Mouse (Mus musculus) kidney, adult 9 months (tissue): ENCODE results near the gene Dhdh.
A peak's percentile ranks its signal among the peaks of the same experiment; 100 is the strongest.
"Not testable (repeated sequence)": the region's sequence is repeated elsewhere in the genome, so short reads cannot be mapped to it uniquely, and the experiment has no call there.

Experiments
- DNase-seq: peaks from one replicate; pipeline ENCODE4 v3.0.0; 2022

Dhdh gene

DNA sequence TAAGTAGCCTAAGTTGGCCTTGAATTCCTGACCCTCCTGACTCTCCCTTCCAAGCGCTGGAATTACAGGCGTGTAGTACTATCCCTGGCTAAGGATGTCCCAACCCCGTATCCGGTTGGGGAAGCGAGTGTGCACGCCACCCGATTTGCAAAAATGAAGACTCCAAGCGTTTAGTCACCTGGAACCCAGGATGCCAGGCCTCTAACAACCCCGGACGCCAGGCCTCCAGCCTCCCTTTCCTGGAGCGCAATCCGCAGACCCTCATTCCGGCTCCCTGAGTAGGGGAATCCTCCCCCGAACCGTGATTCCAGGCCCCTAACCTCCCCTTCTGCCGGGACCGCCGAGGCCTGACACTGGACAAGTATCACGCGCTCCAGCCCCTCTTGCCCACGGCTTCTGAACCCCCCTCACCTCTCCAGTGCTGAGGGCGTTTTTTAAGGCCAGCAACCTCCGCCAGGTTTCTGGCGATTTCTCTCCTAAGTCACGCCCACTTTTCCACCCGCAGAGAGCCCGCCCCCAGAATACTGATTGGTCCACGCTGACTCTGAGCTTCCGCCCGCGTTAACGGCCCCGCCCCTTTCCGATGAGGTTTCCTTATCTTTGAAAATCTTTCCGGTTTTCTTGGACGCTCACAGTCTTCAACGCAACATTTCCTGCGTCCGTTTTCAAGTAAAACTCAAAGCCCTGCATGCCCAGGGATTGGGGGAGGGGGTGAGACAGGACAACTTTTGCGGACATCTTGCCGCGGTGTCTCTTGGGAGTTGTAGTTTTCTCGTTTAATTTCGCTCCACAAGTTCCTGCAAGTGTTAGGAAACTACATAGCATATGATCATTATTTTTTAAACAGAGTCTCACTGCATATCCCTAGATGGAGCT lies 21.5 kb upstream of the Dhdh start, which contains the start of gene Nucb1:
Nucb1 (minus strand) TSS at position 495 of the 876 bp plus-strand sequence.
- peak; percentile 97 for DNase-seq

DNA sequence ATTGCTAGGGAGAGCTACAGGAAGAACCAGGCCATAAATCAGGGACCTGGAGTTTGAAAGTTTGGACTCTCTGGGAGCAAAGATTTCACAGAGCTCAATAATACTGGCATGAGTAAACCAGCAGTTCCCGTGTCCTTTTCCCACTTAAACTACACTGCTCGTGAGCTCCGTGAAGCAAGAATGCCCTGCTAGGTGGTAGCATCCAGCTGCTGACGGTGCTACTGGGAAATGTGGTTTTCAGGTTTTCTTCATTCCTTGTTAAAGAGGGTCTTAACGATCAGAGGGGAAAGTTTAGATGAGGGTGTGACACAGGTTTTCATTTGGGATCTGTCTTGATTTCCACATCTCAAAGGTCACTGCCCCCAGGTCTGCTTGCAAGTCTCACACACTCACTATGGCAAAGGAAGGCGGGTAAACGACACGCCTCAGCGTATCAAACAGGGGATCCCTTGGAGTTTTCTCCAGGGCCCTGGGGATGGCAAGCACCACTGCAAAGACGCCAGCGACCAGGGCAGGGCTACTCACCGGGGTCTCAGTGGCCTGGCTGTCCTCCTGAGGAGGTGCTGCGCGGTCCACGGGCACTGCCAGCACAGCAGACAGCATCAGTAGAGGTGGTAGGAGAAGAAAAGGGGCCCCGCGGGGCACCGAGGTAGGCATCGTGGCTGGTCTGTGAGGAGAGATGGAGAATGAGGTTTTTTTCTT lies 20.7 kb upstream of the Dhdh start:
- peak; percentile 26 for DNase-seq

DNA sequence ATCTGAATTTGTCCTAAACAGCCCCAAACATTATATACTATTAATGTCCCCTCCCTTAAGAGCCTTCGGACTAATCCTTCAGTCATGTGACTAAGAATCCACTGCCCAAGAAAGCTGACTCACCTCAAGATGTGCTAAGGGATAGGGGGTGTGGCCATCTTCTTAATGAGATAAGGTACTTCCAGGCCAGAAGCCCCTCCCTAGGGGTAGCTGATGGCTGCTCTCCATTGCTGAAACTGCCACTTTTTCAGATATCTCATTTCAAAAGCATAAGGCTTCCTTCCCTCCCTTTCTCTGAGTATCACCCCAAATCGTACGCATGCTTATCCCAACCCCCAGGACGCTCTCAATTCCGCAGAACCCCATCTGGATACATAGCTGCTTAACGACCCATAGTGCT lies 20.0 kb upstream of the Dhdh start:
- no peak for DNase-seq

DNA sequence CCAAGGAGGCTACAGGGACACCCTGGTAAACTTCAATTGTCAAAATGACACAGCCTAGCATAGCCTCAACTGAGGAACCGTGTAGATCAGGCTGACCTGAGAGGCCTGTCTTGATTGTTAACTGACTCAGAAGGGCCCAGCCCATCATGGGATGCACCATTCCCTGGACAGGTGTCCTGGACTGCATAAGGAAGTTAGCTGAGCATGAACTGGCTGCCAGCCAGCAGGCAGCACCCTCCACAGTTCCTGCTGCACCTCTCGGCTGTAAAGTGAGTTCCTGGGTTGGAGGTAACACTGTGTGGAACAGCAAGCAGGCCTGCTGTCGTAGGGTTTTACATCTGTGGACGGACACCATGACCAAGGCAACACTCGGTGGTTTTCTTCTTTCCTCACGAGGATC lies 19.0 kb upstream of the Dhdh start:
- DNase-seq = peak; percentile 40

DNA sequence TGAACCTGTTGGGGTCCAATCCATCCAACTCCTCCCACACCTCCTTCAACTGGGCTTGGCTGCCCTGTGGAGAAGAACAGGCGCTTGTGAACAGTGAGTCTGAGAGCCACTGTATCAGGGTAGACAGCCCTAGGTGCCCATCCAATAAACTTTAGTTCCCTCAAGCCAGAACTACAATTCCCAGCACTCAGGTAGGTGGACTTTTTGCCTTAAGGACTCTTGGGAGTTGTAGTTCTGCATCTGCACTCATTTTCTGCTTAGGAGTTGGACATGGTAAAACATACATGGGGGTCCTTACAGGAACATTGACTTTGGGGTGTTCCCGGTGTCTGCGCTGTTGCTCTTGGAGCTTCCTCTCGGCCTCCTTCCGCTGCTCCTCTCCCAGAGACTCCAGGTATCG lies 9.8 kb upstream of the Dhdh start:
- no peak for DNase-seq

DNA sequence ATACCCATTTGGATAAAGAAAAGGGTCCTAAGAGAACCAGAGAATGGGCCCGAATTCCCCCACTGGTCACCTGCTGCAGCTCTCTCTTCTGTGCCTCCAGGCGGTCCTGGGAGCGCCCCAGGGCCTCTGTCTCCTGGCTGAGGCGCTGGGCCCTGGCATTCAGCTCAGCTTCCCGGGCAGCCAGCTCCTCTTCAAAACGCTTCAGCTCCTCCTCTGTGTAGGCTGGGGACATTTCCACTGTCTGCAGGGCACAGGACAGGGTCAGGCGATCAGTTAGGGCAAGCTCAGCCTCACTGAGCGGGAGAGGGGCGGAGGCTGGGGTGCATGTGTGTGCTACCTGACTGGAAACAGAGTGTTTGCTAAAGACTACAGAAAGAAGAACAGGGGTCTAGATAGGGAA lies 5.9 kb upstream of the Dhdh start:
- DNase-seq = no peak

DNA sequence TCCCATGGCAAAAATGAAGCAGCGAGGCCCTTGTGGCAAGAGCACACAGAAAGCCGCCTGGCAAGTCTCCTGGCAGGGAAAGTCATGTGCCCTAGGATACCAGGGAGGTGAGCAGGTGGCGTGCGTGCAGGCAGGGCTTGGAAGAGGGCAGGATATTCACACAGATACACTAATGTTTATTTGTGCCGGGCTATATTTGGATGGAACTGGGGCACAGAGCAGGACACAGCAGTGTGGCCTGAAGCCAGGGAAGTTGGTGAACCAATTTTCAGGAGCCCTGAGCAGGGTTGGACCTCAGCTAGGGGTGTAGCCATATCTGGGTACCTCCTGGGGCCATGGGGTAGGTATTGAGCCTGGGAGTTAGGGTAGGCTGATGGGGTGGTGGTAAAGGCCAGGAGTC lies 4.3 kb upstream of the Dhdh start:
- no peak for DNase-seq

DNA sequence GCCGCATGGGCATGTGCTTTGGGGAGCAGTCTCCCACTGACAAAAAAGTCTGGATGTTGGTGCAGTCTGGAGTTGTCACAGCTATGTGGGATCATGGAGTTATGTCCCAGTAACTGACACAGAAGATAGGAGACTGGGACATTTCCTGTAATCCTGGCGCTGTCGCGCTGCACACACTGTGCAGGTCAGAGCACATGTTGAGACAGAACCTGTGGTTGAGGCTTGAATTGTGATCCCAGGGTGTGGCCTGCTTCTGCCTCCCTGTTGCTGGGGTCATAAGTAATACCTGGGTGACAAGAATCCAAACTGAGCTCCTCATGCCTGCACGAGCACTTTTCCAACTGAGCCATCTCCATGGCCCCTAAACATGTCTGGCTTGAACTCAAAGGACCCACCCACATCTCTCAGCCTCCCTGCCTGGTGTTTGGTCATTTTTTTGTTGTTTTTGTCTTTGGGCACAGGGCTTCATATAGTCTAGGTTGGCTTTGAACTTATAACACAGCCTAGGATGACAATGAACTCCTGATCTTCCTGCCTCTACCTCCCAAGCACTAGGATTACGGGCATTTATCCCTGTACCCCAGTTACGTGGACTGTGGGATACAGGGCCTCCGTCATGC lies 3.7 kb upstream of the Dhdh start:
- DNase-seq = no peak

DNA sequence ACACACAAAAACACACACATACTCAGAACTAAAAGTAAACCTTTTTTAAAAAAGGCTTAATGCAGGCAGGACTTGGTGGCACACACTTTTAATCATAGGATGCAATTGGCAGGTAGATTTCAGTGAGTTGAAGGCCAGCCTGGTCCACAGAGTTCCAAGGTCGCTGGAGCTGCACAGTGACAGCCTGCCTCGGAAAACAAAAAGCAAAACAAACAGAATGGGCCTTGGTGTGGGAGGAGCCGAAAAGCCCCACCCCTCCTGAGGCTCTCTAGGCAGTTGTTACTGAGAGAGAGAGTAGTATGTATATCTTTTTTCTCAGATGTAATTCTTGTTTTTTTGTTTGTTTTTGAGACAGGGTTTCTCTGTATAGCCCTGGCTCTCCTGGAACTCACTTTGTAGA lies 2.7 kb upstream of the Dhdh start:
- peak; percentile 54 for DNase-seq

- DNase-seq = no peak
Observed at GRCm38 (mm10) chr7:45490822-45491221, 2.2 kb upstream of the Dhdh start.

DNA sequence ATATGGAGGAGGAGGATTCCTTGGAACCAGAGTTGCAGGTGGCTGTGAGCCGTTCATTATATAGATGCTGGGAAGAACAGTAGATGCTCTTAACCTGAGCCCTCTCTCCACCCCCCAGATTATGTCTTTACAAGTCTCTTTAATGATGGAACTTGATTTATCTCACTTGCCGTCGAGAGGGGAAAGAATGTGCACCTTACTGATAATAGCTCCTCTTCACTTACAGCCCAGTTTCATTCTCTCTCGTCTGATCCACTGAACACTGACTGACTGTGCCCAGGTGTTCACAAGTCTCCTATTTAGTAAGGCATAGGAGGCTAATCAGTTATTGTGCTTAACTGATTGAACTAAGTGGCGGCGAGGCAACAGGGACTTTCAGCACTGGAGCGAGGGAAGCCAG lies 973 bp upstream of the Dhdh start:
- DNase-seq = no peak

DNA sequence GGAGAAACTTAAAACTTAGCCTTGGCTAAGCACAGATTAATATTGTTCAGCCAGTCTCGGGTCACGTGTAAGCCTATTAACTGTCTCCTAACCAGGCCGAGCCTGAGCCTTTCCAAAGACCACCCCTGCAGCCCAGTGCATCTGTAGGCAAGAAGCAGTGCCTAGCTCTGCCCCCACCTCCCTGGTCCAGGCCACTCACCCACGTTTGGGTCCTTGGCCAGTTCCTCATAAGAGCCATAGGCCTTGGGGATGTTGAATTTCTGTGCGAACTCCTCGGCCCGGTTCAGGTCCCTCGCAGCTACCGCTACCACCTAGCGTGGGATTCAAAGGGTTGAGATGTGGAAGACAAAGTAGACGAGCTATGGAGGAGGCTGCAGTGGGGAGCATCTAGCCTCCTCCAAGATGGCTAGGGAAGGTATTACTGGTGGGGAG lies 728 bp downstream of the Dhdh start:
- no peak for DNase-seq

DNA sequence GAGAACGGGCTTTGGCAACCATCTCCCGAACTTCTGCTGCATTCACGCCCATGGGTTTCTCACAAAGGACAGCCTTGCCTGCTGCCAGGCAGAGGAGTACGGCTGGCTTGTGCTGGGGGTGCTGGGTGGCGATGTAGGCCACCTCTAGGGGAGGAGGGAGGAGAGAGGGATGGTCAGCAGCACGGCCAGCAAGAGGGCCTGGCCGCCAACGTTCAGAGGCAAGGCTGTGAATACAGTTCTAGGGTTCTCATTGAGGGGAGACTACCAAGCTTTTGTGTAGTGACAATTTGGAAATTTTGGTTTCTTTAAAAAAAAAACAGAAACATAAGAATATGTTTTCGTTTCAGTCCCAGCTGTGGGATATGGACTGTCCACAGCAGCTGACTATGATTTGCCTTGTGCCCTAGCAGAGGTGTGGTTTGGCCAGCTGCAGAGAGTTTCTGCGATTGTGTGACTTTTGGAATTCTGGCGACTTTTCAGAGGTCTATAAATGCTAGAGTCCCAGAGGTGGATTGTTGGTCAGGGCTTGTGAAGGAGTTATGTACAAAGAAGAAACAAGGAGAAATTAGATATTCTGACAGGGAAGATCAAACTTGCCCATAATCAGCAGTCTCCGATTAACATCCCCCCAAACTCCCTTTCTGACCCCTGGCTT lies 1.7 kb downstream of the Dhdh start, which contains the start of gene Gm45808:
Gm45808 (minus strand) TSS at position 51 of the 655 bp plus-strand sequence.
- no peak for DNase-seq

DNA sequence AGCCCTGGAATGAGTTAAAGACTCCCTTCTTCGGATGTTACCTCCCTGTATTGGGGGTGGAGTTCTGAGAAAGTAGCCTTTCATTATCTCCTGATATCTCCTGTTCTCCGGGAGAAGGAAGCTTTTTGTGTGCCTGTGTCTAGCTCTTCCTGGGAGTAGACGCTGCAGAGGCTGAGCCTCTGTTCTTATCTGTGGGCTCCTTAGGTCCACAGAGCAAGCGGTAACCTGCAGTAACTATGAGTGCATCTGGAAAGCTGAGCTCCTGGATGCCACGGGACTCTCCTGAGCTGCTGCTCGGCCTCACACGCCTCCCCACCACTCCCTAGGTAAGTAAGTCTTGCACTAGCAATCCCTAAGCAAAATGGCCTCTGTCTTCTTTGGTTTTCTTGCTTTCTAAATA lies 2.4 kb downstream of the Dhdh start:
- DNase-seq = no peak

DNA sequence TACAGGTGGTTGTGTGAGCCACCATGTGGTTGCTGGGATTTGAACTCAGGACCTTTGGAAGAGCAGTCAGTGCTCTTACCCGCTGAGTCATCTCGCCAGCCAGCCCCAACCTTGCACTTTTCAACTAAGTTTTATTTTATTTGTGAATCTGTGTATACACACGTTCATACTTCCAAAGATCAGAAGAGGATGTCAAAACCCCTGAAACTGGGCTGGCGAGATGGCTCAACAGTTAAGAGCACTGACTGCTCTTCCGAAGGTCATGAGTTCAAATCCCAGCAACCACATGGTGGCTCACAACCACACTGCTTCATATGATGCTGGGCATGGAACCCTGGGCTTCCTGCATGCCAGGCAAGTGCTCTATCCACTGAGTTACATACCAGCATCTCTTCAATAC lies 3.6 kb downstream of the Dhdh start:
- not testable (repeated sequence) for DNase-seq

GRCm38 (mm10) chr7:45482166-45482565 lies 6.4 kb downstream of the Dhdh start:
- no peak for DNase-seq

DNA sequence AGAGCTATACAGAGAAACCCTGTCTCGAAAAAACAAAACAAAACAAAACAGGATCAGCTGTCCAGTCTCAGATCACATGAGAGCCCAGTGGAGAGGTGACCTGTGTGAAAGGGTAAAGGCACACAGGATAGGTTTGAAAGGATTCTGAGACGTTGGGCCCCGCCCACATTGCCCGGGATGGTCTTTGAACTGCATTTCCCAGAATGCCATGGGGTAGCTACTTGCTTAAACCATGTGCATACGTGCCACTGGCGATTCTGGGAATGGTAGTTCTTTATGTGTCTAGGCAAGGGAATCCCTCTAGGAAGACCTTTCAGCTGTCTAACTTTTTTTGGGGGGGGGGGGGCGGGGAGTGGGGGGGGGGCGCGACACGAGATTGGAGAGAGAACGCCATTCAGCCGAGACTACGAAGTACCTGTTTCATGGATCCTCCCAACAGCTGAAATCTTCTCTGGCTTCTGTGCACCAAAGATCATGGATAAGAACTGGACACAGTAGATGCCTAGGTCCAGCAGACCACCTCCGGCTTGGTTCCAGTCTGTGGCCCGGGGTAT lies 7.2 kb downstream of the Dhdh start, which contains the start of gene Tulp2:
Tulp2 (plus strand) TSS at position 504 of the 554 bp plus-strand sequence.
- peak; percentile 82 for DNase-seq

DNA sequence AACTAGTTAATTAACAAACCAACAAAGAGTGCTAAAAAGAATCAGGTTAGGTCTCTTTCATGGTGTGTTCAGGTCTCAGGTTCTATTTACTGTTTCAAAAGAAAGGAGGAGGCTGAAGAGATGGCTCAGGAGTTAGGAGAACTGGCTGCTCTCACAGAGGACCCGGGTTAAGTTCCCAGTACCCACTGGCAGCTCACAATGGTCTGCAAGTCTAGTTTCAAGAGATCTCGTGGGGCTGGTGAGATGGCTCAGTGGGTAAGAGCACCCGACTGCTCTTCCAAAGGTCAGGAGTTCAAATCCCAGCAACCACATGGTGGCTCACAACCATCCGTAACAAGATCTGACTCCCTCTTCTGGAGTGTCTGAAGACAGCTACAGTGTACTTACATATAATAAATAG lies 8.3 kb downstream of the Dhdh start:
- not testable (repeated sequence) for DNase-seq

DNA sequence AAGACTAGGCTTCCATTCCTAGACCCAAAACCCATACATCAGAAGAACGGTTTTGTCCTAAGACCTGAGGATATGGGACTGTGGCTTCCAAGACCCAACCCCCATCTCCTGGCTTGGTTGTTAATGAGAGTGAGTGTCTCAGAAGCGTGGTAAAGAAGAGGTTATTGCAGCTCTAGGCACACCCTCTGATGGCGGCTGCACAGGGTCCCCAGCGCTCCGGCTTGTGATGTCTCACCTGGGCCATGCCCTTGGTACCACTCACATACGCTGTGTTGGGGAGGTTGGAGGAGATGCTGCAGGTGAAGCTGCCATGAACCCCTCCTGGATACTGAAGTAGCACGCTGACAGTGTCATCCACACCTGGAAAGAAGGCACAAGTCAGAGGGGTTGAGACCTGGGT lies 9.8 kb downstream of the Dhdh start:
- DNase-seq = no peak

DNA sequence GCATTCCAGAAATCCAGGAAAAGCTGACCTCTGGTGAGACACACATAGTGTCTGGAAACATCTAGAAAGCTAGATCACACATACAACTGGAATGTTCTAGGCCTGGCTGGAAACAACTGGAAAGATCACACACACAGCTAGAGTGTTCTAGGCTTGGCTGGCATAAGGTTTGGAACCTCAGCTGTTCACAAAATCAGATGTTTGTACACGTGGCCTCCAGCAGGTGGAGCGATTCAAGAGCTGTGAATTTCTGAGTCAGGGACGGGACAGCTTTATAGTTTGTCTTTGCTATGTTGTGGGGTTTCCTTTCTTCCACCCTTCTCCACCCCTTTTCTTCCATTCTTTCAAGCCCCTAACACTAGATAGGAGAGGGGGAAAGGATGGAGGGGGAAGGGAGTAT lies 11.6 kb downstream of the Dhdh start:
- peak; percentile 73 for DNase-seq

- no peak for DNase-seq
Observed at GRCm38 (mm10) chr7:45476453-45476852, 12.2 kb downstream of the Dhdh start.

- DNase-seq = peak; percentile 78
Observed at GRCm38 (mm10) chr7:45475291-45475969, 13.2 kb downstream of the Dhdh start.
